Mouse (Mus musculus): ENCODE measurements around the gene Ecm2.
A peak's percentile ranks its signal among the peaks of the same experiment; 100 is the strongest.

Gene Ecm2

GRCm38 (mm10) chr13:49504510-49504909 lies at the start of gene Ecm2:
Gene Ecm2 (plus strand): TSS chr13:49504810.
- ATAC-seq (ENCODE audit: insufficient number of reproducible peaks, low FRiP score, low TSS enrichment): no peak

- ATAC-seq (ENCODE audit: insufficient number of reproducible peaks, low FRiP score, low TSS enrichment): no peak
These were observed 44.3 kb upstream of the Ecm2 start for GRCm38 (mm10) chr13:49460276-49460675.

- no peak for ATAC-seq (ENCODE audit: insufficient number of reproducible peaks, low FRiP score, low TSS enrichment)
These were observed 43.8 kb upstream of the Ecm2 start for GRCm38 (mm10) chr13:49460692-49461414.

GRCm38 (mm10) chr13:49461458-49462132 lies 43.0 kb upstream of the Ecm2 start:
- no peak for ATAC-seq (ENCODE audit: insufficient number of reproducible peaks, low FRiP score, low TSS enrichment)

- ATAC-seq (ENCODE audit: insufficient number of reproducible peaks, low FRiP score, low TSS enrichment): no peak
These were observed 41.7 kb upstream of the Ecm2 start for GRCm38 (mm10) chr13:49462921-49463320.

GRCm38 (mm10) chr13:49465875-49466274 lies 38.7 kb upstream of the Ecm2 start:
- no peak for ATAC-seq (ENCODE audit: insufficient number of reproducible peaks, low FRiP score, low TSS enrichment)

- ATAC-seq (ENCODE audit: insufficient number of reproducible peaks, low FRiP score, low TSS enrichment): no peak
These were observed 38.1 kb upstream of the Ecm2 start for GRCm38 (mm10) chr13:49466393-49467075.

GRCm38 (mm10) chr13:49467585-49467984 lies 37.0 kb upstream of the Ecm2 start:
- ATAC-seq (ENCODE audit: insufficient number of reproducible peaks, low FRiP score, low TSS enrichment): no peak

GRCm38 (mm10) chr13:49469002-49469401 lies 35.6 kb upstream of the Ecm2 start:
- ATAC-seq (ENCODE audit: insufficient number of reproducible peaks, low FRiP score, low TSS enrichment): no peak

- no peak for ATAC-seq (ENCODE audit: insufficient number of reproducible peaks, low FRiP score, low TSS enrichment)
These were observed 34.3 kb upstream of the Ecm2 start for GRCm38 (mm10) chr13:49470319-49470718.

- no peak for ATAC-seq (ENCODE audit: insufficient number of reproducible peaks, low FRiP score, low TSS enrichment)
These were observed 33.8 kb upstream of the Ecm2 start for GRCm38 (mm10) chr13:49470806-49471205.

GRCm38 (mm10) chr13:49471981-49472675 lies 32.5 kb upstream of the Ecm2 start:
- no peak for ATAC-seq (ENCODE audit: insufficient number of reproducible peaks, low FRiP score, low TSS enrichment)

- ATAC-seq (ENCODE audit: insufficient number of reproducible peaks, low FRiP score, low TSS enrichment): no peak
These were observed 32.0 kb upstream of the Ecm2 start for GRCm38 (mm10) chr13:49472676-49473005.

GRCm38 (mm10) chr13:49477887-49478286 lies 26.7 kb upstream of the Ecm2 start:
- ATAC-seq (ENCODE audit: insufficient number of reproducible peaks, low FRiP score, low TSS enrichment): no peak

GRCm38 (mm10) chr13:49478851-49479374 lies 25.7 kb upstream of the Ecm2 start:
- ATAC-seq (ENCODE audit: insufficient number of reproducible peaks, low FRiP score, low TSS enrichment): no peak

- no peak for ATAC-seq (ENCODE audit: insufficient number of reproducible peaks, low FRiP score, low TSS enrichment)
These were observed 25.2 kb upstream of the Ecm2 start for GRCm38 (mm10) chr13:49479399-49479798.

GRCm38 (mm10) chr13:49480057-49480456 lies 24.6 kb upstream of the Ecm2 start:
- ATAC-seq (ENCODE audit: insufficient number of reproducible peaks, low FRiP score, low TSS enrichment): peak; percentile 86; the same call in 1 of the 2 replicates

- peak; percentile 70 for ATAC-seq (ENCODE audit: insufficient number of reproducible peaks, low FRiP score, low TSS enrichment)
These were observed 24.1 kb upstream of the Ecm2 start for GRCm38 (mm10) chr13:49480551-49480950.

GRCm38 (mm10) chr13:49485388-49485787 lies 19.2 kb upstream of the Ecm2 start:
- ATAC-seq (ENCODE audit: insufficient number of reproducible peaks, low FRiP score, low TSS enrichment): no peak

Measured in cerebellum, adult (tissue).